Mouse (Mus musculus) c-Kit-positive CD71-positive TER-119-negative erythroid progenitor cells, embryonic 14.5 days (primary cell): ENCODE measurements around the gene Slc25a44.
A peak's percentile ranks its signal among the peaks of the same experiment; 100 is the strongest.
"Not testable (repeated sequence)": the region's sequence is repeated elsewhere in the genome, so short reads cannot be mapped to it uniquely, and the experiment has no call there.

Experiments used
- DNase-seq: peaks from one replicate; pipeline ENCODE4 v3.0.0-alpha.2; 2013; ENCODE audit warnings: low read depth

Gene Slc25a44

GRCm38 (mm10) chr3:88366830-88367428 lies 58.0 kb downstream of the Slc25a44 start:
- not testable (repeated sequence) for DNase-seq

GRCm38 (mm10) chr3:88365705-88366361 lies 59.1 kb downstream of the Slc25a44 start:
- DNase-seq: no peak

DNA sequence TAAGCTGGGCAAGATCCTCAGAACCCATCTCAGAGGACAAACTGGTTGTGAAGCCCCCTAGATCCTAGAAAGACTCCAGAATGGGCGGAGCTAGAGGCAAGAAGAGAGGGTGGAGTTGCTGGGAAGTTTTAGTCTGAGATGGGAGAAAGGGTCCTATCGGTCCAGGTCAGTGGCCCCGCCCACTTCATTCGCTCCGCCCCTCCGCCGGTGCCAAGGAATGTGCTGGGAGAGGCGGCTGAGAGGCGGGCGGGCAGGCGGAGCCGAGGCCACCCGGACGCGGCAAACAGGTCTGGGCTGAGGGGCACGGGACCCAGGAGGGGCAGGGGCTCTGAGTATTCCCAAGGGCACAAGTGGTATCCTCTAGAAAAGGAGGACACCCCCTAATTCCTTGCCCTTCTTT lies 60.6 kb downstream of the Slc25a44 start, which contains the start of gene Paqr6:
Gene Paqr6, plus strand, starts transcription at position 248 of the 400 bp plus-strand sequence.
- DNase-seq: peak; percentile 62

- peak; percentile 78 for DNase-seq
Measured at GRCm38 (mm10) chr3:88363700-88364099, 61.2 kb downstream of the Slc25a44 start.

DNA sequence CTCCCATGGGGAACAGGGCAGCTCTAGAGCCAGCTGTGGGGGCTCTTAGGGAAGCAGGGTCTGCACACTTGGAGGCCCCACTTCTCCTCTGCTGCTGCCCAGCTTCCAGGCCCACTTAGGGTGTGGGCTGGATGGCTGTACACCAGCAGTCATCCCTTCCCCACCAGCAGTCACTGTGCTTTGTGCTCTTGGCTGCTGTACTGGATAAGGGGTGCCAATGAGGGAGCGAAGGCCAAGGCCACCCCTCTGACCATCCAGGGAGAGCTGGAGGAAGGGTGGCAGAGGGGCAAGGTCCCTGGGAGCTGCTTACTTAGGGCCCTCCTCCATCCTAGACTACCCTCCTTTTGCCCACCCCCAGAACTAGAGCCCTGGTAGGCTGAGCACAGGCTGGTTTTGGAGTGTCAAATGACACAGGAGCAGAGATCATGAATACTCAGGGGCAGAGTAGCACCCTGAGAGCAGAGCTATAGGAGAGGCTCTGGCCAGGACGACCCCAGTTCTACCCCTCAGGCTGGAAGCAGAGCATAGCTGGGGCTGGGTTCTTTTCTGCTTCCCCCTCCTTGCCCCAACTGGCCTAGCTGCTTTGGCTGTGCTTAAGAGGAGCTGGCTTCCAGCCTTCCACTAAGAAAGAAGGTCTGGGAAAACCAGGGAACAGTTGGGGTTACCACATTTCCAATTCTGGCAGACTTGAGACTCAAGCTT lies 63.2 kb downstream of the Slc25a44 start:
- DNase-seq: no peak

DNA sequence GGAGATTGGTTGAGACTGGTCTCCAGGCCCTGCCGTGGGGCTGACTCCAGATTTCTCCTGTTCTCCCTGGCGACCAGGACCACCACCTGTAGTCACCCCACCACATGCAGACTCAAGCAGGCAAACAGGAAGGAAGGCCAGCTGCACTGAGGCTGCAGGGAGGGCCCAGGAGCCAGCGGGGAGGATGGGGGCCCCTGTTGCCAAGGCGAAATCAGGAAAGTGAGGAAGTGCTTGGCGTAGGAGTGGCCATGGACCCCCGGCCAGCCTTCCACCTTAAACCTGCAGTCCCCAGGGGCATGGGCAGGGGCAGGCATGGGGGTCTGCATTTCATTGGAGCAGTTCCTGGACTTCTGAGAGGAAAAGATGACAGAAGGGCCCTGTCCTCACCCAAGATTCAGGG lies 63.8 kb downstream of the Slc25a44 start:
- DNase-seq: no peak
